Mouse (Mus musculus) limb, embryonic 12.5 days (tissue): ENCODE data around the gene Maz. TPM values are rescaled to one million over a fixed set of nuclear protein-coding genes. Genes with fewer than 3 reads are reported as not detected.

Experiments used
- ATAC-seq: fragments of 200-750 bp; cut with Nextera tagmentation; 2 replicates; pipeline ENCODE4 v1.8.0; 2017; ENCODE audit warnings: low read depth, moderate TSS enrichment; ENCODE audit not compliant: insufficient number of reproducible peaks, insufficient read depth, low FRiP score, low TSS enrichment
- H3K27ac ChIP-seq: fragments of 300-500 bp; sonication (generic); 2 replicates; pipeline ENCODE4 v1.5.1; 2016; ENCODE audit warnings: mild to moderate bottlenecking, moderate library complexity
- H3K27me3 ChIP-seq: fragments of 300-500 bp; sonication (generic); 2 replicates; pipeline ENCODE4 v1.6.1; 2016; ENCODE audit warnings: mild to moderate bottlenecking, moderate library complexity
- H3K36me3 ChIP-seq: fragments of 300-500 bp; sonication (generic); 2 replicates; pipeline ENCODE4 v1.6.1; 2016; ENCODE audit warnings: mild to moderate bottlenecking, moderate library complexity
- H3K4me1 ChIP-seq: fragments of 300-500 bp; sonication (generic); replicated peaks from 2 replicates; pipeline ENCODE4 v1.6.1; 2016
- H3K4me2 ChIP-seq: fragments of 300-500 bp; sonication (generic); 2 replicates; pipeline ENCODE4 v1.6.1; 2016; ENCODE audit warnings: mild to moderate bottlenecking, moderate library complexity
- H3K4me3 ChIP-seq: fragments of 300-500 bp; sonication (generic); replicated peaks from 2 replicates; pipeline ENCODE4 v1.5.1; 2016; ENCODE audit warnings: mild to moderate bottlenecking
- H3K9ac ChIP-seq: fragments of 300-500 bp; sonication (generic); replicated peaks from 2 replicates; pipeline ENCODE4 v1.6.1; 2016; ENCODE audit warnings: mild to moderate bottlenecking, moderate library complexity
- H3K9me3 ChIP-seq: fragments of 300-500 bp; sonication (generic); 2 replicates; pipeline ENCODE4 v1.6.1; 2016; ENCODE audit warnings: mild to moderate bottlenecking, moderate library complexity
- WGBS: fragments of 180-500 bp; shearing (Covaris S2); methylation state at CpG from one replicate; pipeline ENCODE4 v1.1.7; 2016; 5-methylcytosine and 5-hydroxymethylcytosine counted together
- microRNA-seq: library from miRNA; unstranded; fragments of <30 nt; microRNA quantifications from one replicate; pipeline ENCODE4, GENCODE M21; 2017
- polyA plus RNA-seq: library from polyadenylated mRNA; unstranded; fragments of >200 nt; fragmentation: Nextera tagmentation; extraction: Ambion mirVana; gene quantifications from 2 replicates; pipeline ENCODE4 v1.2.1, GENCODE M21; 2016

Maz gene
- polyA plus RNA-seq, 1 experiment from 2014 or later: 123 TPM

GRCm38 (mm10) chr7:126976878-126977459 is 49.9 kb downstream of the Maz start:
- peak overlapping the region; percentile 91 for H3K4me2 ChIP-seq
- peak overlapping the region; percentile 100 for H3K4me3 ChIP-seq
- peaks cover 37% of the 10 kb centered on the region for H3K36me3 ChIP-seq
- H3K9ac ChIP-seq: peak overlapping the region; percentile 96
- H3K27ac ChIP-seq: peak overlapping the region; percentile 89
- H3K9me3 ChIP-seq: no peaks in the 10 kb centered on the region
- H3K27me3 ChIP-seq: no peaks in the 10 kb centered on the region
- WGBS: 28% methylated on average over 14 of the region's 14 CpGs
- peaks cover 9% of the 10 kb centered on the region; the same call in 1 of the 2 replicates for H3K4me1 ChIP-seq
- ATAC-seq: peak; percentile 2; the same call in 1 of the 2 replicates

- Histone ChIP-seq H3K9ac (peak within 1 kb of the TSS; percentile 96), H3K27ac (peak within 1 kb of the TSS; percentile 89), H3K27me3 (no peaks in the 10 kb centered on the region), H3K4me3 (peak within 1 kb of the TSS; percentile 100), H3K4me2 (peak within 1 kb of the TSS; percentile 91), H3K36me3 (peaks cover 34% of the 10 kb centered on the region), H3K9me3 (no peaks in the 10 kb centered on the region), H3K4me1 (peaks cover 9% of the 10 kb centered on the region; the same call in 1 of the 2 replicates)
- peak; percentile 93 for ATAC-seq
- WGBS: under 1% methylated on average over 55 of the region's 55 CpGs
Measured at GRCm38 (mm10) chr7:126975950-126976866, 50.6 kb downstream of the Maz start, which contains the start of gene Cdiptos. TSS of gene Cdiptos (minus strand) at chr7:126976098.

- no peaks in the 10 kb centered on the region for H3K27me3 ChIP-seq
- H3K27ac ChIP-seq: peak within 1 kb of the TSS; percentile 89
- peaks cover 30% of the 10 kb centered on the region for H3K36me3 ChIP-seq
- peak within 1 kb of the TSS; percentile 91 for H3K4me2 ChIP-seq
- no peaks in the 10 kb centered on the region for H3K9me3 ChIP-seq
- H3K4me1 ChIP-seq: peaks cover 9% of the 10 kb centered on the region; the same call in 1 of the 2 replicates
- no peak; the same call in 1 of the 2 replicates for ATAC-seq
- peak within 1 kb of the TSS; percentile 100 for H3K4me3 ChIP-seq
- H3K9ac ChIP-seq: peak within 1 kb of the TSS; percentile 96
- WGBS: 0% methylated on average over 1 of the region's 1 CpGs
Measured at GRCm38 (mm10) chr7:126975893-126975949, 51.1 kb downstream of the Maz start, which contains the start of gene Cdipt. TSS of gene Cdipt (plus strand) at chr7:126975914.

GRCm38 (mm10) chr7:126975493-126975892 is 51.3 kb downstream of the Maz start:
- H3K9ac ChIP-seq: peak overlapping the region; percentile 96

More at GRCm38 (mm10) chr7:126975493-126975892, 51.3 kb downstream of the Maz start:
- Histone ChIP-seq H3K4me2 (peak overlapping the region; percentile 91), H3K9me3 (no peaks in the 10 kb centered on the region), H3K27me3 (no peaks in the 10 kb centered on the region), H3K4me1 (peaks cover 9% of the 10 kb centered on the region; the same call in 1 of the 2 replicates), H3K36me3 (peaks cover 28% of the 10 kb centered on the region), H3K4me3 (peak overlapping the region; percentile 100), H3K27ac (no peak overlapping the region)
- ATAC-seq: peak; percentile 47; the same call in 1 of the 2 replicates
- 15% methylated on average over 8 of the region's 8 CpGs for WGBS

Small RNA genes within 50 kb of the gene (microRNA-seq; reads per million reads assigned to microRNA genes)
- not detected for gene Gm44343

Other genes starting within 250 kb of the Maz start
- 0.50 and 0.68 TPM in 2 replicates for gene Tbx6, start 245.6 kb downstream of the Maz start, polyA plus RNA-seq
- gene Ppp4c, start 234.5 kb downstream of the Maz start, polyA plus RNA-seq: 378 and 401 TPM in 2 replicates
- gene Fam57b, start 229.4 kb downstream of the Maz start, polyA plus RNA-seq: 0.19 and 0.33 TPM in 2 replicates
- not detected in 2 replicates for gene 4930451I11Rik, start 195.4 kb downstream of the Maz start, polyA plus RNA-seq
- gene Doc2a, start 179.6 kb downstream of the Maz start, polyA plus RNA-seq: 1.5 and 2.3 TPM in 2 replicates
- 46.1 and 50.7 TPM in 2 replicates for gene Hirip3, start 165.1 kb downstream of the Maz start, polyA plus RNA-seq
- 93.3 and 101 TPM in 2 replicates for gene Ino80e, start 164.7 kb downstream of the Maz start, polyA plus RNA-seq
- gene Taok2, start 142.3 kb downstream of the Maz start, polyA plus RNA-seq: 58.2 and 60.3 TPM in 2 replicates
- 17.7 and 18.0 TPM in 2 replicates for gene Tmem219, start 104.1 kb downstream of the Maz start, polyA plus RNA-seq
- gene Kctd13, start 98.2 kb downstream of the Maz start, polyA plus RNA-seq: 18.3 and 19.7 TPM in 2 replicates
- gene Asphd1, start 77.5 kb downstream of the Maz start, polyA plus RNA-seq: 0.17 and 0.30 TPM in 2 replicates
- 0.14 and 0.35 TPM in 2 replicates for gene Sez6l2, start 76.5 kb downstream of the Maz start, polyA plus RNA-seq
- gene Cdipt, start 51.1 kb downstream of the Maz start, polyA plus RNA-seq: 76.5 and 80.7 TPM in 2 replicates
- 0.64 and 1.1 TPM in 2 replicates for gene Cdiptos, start 50.9 kb downstream of the Maz start, polyA plus RNA-seq
- gene Mvp, start 12.4 kb downstream of the Maz start, polyA plus RNA-seq: 4.1 and 4.6 TPM in 2 replicates
- 0.42 and 0.59 TPM in 2 replicates for gene Pagr1b, start 10.6 kb downstream of the Maz start, polyA plus RNA-seq
- 33.0 and 34.4 TPM in 2 replicates for gene Pagr1a, start 9.7 kb downstream of the Maz start, polyA plus RNA-seq
- 73.7 and 81.2 TPM in 2 replicates for gene Gm42742, start 5.9 kb downstream of the Maz start, polyA plus RNA-seq
- gene Prrt2, start 5.8 kb downstream of the Maz start, polyA plus RNA-seq: 3.1 and 6.4 TPM in 2 replicates
- gene Kif22, start 15.4 kb upstream of the Maz start, polyA plus RNA-seq: 157 and 161 TPM in 2 replicates
- gene Zg16, start 60.3 kb upstream of the Maz start, polyA plus RNA-seq: not detected in 2 replicates
- gene AI467606, start 64.3 kb upstream of the Maz start, polyA plus RNA-seq: 1.4 and 1.8 TPM in 2 replicates
- gene Qprt, start 95.2 kb upstream of the Maz start, polyA plus RNA-seq: 1.3 and 1.7 TPM in 2 replicates
- 0.26 TPM in 1 of 2 replicates, not detected in the other for gene Spn, start 110.8 kb upstream of the Maz start, polyA plus RNA-seq
- gene Cd2bp2, start 169.0 kb upstream of the Maz start, polyA plus RNA-seq: 86.5 and 91.8 TPM in 2 replicates
- gene Tbc1d10b, start 181.4 kb upstream of the Maz start, polyA plus RNA-seq: 40.9 and 45.3 TPM in 2 replicates
- 142 and 145 TPM in 2 replicates for gene Mylpf, start 181.9 kb upstream of the Maz start, polyA plus RNA-seq
- gene Zfp553, start 206.0 kb upstream of the Maz start, polyA plus RNA-seq: 61.9 and 65.5 TPM in 2 replicates
- 34.1 and 35.9 TPM in 2 replicates for gene Sept1, start 206.1 kb upstream of the Maz start, polyA plus RNA-seq
- gene Zfp771, start 217.2 kb upstream of the Maz start, polyA plus RNA-seq: 79.5 and 84.1 TPM in 2 replicates
- 219 and 224 TPM in 2 replicates for gene Dctpp1, start 233.7 kb upstream of the Maz start, polyA plus RNA-seq
- 89.5 and 92.3 TPM in 2 replicates for gene Sephs2, start 247.0 kb upstream of the Maz start, polyA plus RNA-seq